Mouse (Mus musculus) cortical plate, adult 2 months (tissue): Measurements from ENCODE around the gene Vmn1r123. TPM values are rescaled to one million over a fixed set of nuclear protein-coding genes. Genes with fewer than 3 reads are reported as not detected.
"Not testable (repeated sequence)": the region's sequence is repeated elsewhere in the genome, so short reads cannot be mapped to it uniquely, and the experiment has no call there.

Source experiments
- H3K27ac ChIP-seq: fragments of 200-500 bp; 2 replicates; pipeline ENCODE4 v1.5.1; 2012; ENCODE audit warnings: low read length, control low read depth, inconsistent platforms; ENCODE audit not compliant: insufficient read depth
- H3K4me1 ChIP-seq: fragments of 200-500 bp; 2 replicates; pipeline ENCODE4 v1.6.1; 2011; ENCODE audit warnings: low read length; ENCODE audit not compliant: control insufficient read depth, insufficient read depth
- H3K4me3 ChIP-seq: fragments of 200-500 bp; 2 replicates; pipeline ENCODE4 v1.5.1; 2011; ENCODE audit warnings: mild to moderate bottlenecking, low read length, control low read depth; ENCODE audit not compliant: insufficient read depth
- polyA plus RNA-seq: library from polyadenylated mRNA; depleted of rRNA; stranded (reverse); fragments of >200 nt; gene quantifications from 2 replicates; pipeline ENCODE4 v1.2.3, GENCODE M21; 2012; rRNA removed

Vmn1r123 gene
- polyA plus RNA-seq, result not detected in 2 replicates

DNA sequence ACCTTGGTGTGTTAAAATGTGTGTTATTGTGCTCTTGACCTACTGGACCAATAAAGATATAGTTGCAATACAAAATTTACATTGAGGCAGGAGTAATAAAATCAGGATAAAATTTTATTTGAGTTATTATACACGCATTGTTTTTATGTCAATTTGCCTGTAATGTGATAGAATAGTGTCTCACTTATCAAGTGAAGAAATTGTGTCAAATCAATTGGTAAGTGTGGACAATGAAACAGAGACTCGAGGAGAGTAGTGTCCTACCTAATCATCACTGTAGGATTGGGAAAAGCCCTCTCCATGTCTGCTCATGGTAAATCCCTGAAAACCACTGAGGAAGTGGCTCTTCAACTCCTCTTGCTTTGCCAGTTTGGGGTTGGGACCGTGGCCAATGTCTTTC is at the start of gene Vmn1r123:
Vmn1r123 (plus strand) TSS at position 301 of the 400 bp plus-strand sequence.
- H3K4me3 ChIP-seq, H3K27ac ChIP-seq, H3K4me1 ChIP-seq: not testable (repeated sequence)

DNA sequence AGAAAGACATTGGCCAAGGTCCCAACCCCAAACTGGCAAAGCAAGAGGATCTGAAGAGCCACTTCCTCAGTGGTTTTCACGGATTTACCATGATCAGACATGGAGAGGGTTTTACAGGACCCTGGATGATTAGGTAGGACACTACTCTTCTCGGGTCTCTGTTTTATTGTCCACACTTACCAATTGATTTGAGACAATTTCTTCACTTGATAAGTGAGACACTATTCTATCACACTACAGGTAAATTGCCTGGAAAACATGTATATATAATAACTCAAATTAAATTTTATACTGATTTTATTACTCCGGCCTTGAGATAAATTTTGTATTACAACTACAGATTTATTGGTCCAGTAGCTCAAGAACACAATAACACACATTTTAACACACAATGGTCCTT is 28.0 kb upstream of the Vmn1r123 start, which contains the start of gene Vmn1r122:
Vmn1r122 (minus strand) TSS at position 101 of the 400 bp plus-strand sequence.
- H3K27ac ChIP-seq, H3K4me1 ChIP-seq, H3K4me3 ChIP-seq: not testable (repeated sequence)

DNA sequence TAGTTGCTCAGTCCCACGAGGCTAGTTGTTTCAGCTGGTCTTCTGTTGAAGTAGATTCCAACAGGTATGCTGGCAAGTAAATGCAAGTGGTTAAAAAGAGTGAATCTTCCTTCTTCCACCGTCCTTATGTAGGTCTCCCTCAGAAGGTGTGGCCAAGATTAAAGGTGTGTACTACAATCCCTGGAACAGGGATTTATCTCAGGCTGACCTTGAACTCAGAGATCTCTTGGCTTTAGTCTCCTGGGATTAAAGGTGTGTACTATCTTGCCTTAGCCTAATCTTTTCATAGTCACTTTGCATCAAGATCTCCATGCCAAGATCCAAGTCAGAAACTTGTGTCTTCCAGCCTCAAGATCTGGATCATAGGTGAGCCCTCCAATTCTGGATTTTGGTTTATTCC is 28.3 kb downstream of the Vmn1r123 start, which contains the start of gene Gm5157:
Gm5157 (minus strand) TSS at position 101 of the 400 bp plus-strand sequence.
- H3K27ac ChIP-seq, H3K4me1 ChIP-seq, H3K4me3 ChIP-seq: not testable (repeated sequence)

Other genes with a start within 250 kb of the Vmn1r123 start
- gene Vmn1r118, start 249.8 kb upstream of the Vmn1r123 start, polyA plus RNA-seq, result not detected in 2 replicates
- not detected in 2 replicates for gene Vmn1r119, start 149.7 kb upstream of the Vmn1r123 start, polyA plus RNA-seq
- not detected in 2 replicates for gene Vmn1r120, start 108.4 kb upstream of the Vmn1r123 start, polyA plus RNA-seq
- not detected in 2 replicates for gene Vmn1r121, start 63.7 kb upstream of the Vmn1r123 start, polyA plus RNA-seq
- not detected in 2 replicates for gene Vmn1r122, start 28.1 kb upstream of the Vmn1r123 start, polyA plus RNA-seq
- not detected in 2 replicates for gene Gm5157, start 28.2 kb downstream of the Vmn1r123 start, polyA plus RNA-seq
- gene Vmn1r124, start 98.4 kb downstream of the Vmn1r123 start, polyA plus RNA-seq, result not detected in 2 replicates
- gene Vmn1r125, start 110.0 kb downstream of the Vmn1r123 start, polyA plus RNA-seq, result not detected in 2 replicates
- not detected in 2 replicates for gene Vmn1r126, start 139.3 kb downstream of the Vmn1r123 start, polyA plus RNA-seq
- not detected in 2 replicates for gene Vmn1r127, start 157.7 kb downstream of the Vmn1r123 start, polyA plus RNA-seq
- gene Vmn1r128, start 187.2 kb downstream of the Vmn1r123 start, polyA plus RNA-seq, result not detected in 2 replicates
- gene Vmn1r129, start 199.1 kb downstream of the Vmn1r123 start, polyA plus RNA-seq, result not detected in 2 replicates